In genomic region chr11:32297866-32298531, GRCm38 (mm10) we compare ENCODE assay signal across 36 mouse cellular contexts. TPM values are rescaled to one million over a fixed set of nuclear protein-coding genes. Genes with fewer than 3 reads are reported as not detected.
DNase-seq lines count a peak whose midpoint lies in the region; ATAC-seq and TF ChIP-seq lines count a peak whose summit lies in the region.
"Had no signal": no experiment of that assay in that cellular context is flagged by ENCODE, and none has a peak within 500 bp of the region (broad histone marks: within the 10 kb centered on the region; RNA-seq: fewer than 3 reads in every experiment).

No protein-coding gene starts in this region.

- H3K4me2 ChIP-seq in liver, embryonic 11.5 days, result peak overlapping the region; percentile 1
- peak overlapping the region; percentile 14; the same call in 1 of the 2 replicates for H3K4me2 ChIP-seq in liver, embryonic 16.5 days (ENCODE audit: low read depth, low read length)
- no peak overlapping the region for H3K4me2 ChIP-seq in forebrain, embryonic 13.5 days
- H3K4me2 ChIP-seq: embryonic facial prominence, embryonic 15.5 days; heart, embryonic 15.5 days; hindbrain, embryonic 12.5 days; limb, embryonic 12.5 days; midbrain, embryonic 13.5 days; neural tube, embryonic 13.5 days had no signal

- no peaks in the 10 kb centered on the region for H3K9me3 ChIP-seq in liver, embryonic 11.5 days (ENCODE audit: control insufficient read depth, low read length)
- H3K9me3 ChIP-seq in liver, embryonic 16.5 days (replicated peaks; ENCODE audit: control insufficient read depth, low read length), result no peaks in the 10 kb centered on the region
- no peaks in the 10 kb centered on the region for H3K9me3 ChIP-seq in forebrain, embryonic 13.5 days (replicated peaks)
- H3K9me3 ChIP-seq: embryonic facial prominence, embryonic 10.5 days; embryonic facial prominence, embryonic 15.5 days; forebrain, embryonic 10.5 days; heart, embryonic 15.5 days; hindbrain, embryonic 12.5 days; limb, embryonic 12.5 days; midbrain, embryonic 13.5 days; neural tube, embryonic 13.5 days had no signal

- ATAC-seq in liver, embryonic 11.5 days (replicated peaks; ENCODE audit: low FRiP score), result peak; percentile 38
- peak; percentile 36 for ATAC-seq in liver, embryonic 16.5 days (ENCODE audit: low read depth)
- no peak for ATAC-seq in forebrain, embryonic 13.5 days
- ATAC-seq: CD4-positive, CD25-positive, alpha-beta regulatory T cell, adult 4 months; forebrain, embryonic 16.5 days; hindbrain, postnatal 0 days; intestine, postnatal 0 days; lung, postnatal 0 days; midbrain, embryonic 13.5 days had no signal

- DNase-seq in c-Kit-positive CD71-positive TER-119-positive erythroid progenitor cells, embryonic 14.5 days (ENCODE audit: low spot score), result peak; percentile 78
- DNase-seq in liver, embryonic 11.5 days (ENCODE audit: low spot score), result no peak
- no peak for DNase-seq in layer of hippocampus, postnatal 10 days (ENCODE audit: low spot score in 2 of 2)
- DNase-seq in thymus, postnatal 36 days, result no peak
- DNase-seq: adrenal gland, postnatal 14 days; cerebellum, adult 2 months; cerebellum, postnatal 25 days; heart, postnatal 36 days; kidney, postnatal 14 days; layer of hippocampus, adult 9-11 months; lung, adult 18-20 months; thymus, postnatal 14 days had no signal

- no peak overlapping the region for H3K9ac ChIP-seq in liver, embryonic 11.5 days (ENCODE audit: low read depth, low read length)
- peak overlapping the region; percentile 36; the same call in 1 of the 2 replicates for H3K9ac ChIP-seq in liver, embryonic 16.5 days (ENCODE audit: low read depth, low read length)
- no peak overlapping the region for H3K9ac ChIP-seq in forebrain, embryonic 13.5 days
- H3K9ac ChIP-seq: embryonic facial prominence, embryonic 15.5 days; heart, embryonic 15.5 days; hindbrain, embryonic 12.5 days; limb, embryonic 12.5 days; midbrain, embryonic 13.5 days; neural tube, embryonic 13.5 days had no signal

- no peak overlapping the region; the same call in 1 of the 2 replicates for H3K27ac ChIP-seq in bone marrow, adult 2 months (ENCODE audit: control insufficient read depth, insufficient read depth, low read depth, low read length, poor library complexity)
- H3K27ac ChIP-seq in liver, embryonic 11.5 days (ENCODE audit: low read depth, low read length), result peak overlapping the region; percentile 2
- H3K27ac ChIP-seq in liver, embryonic 16.5 days (ENCODE audit: low read length), result peak overlapping the region; percentile 83
- no peak overlapping the region for H3K27ac ChIP-seq in forebrain, embryonic 13.5 days
- H3K27ac ChIP-seq: embryonic facial prominence, embryonic 10.5 days; embryonic facial prominence, embryonic 15.5 days; forebrain, embryonic 10.5 days; heart, embryonic 15.5 days; hindbrain, embryonic 12.5 days; hindbrain, postnatal 0 days; limb, embryonic 12.5 days; macrophage; midbrain, embryonic 13.5 days; neural tube, embryonic 13.5 days had no signal

- peak overlapping the region; percentile 39 for H3K4me3 ChIP-seq in bone marrow, adult 2 months (replicated peaks; ENCODE audit: control insufficient read depth, low read depth, low read length)
- H3K4me3 ChIP-seq in liver, embryonic 11.5 days (ENCODE audit: low read depth, low read length), result peak overlapping the region; percentile 27
- peak overlapping the region; percentile 41 for H3K4me3 ChIP-seq in liver, embryonic 16.5 days (ENCODE audit: low read depth, low read length)
- H3K4me3 ChIP-seq in forebrain, embryonic 13.5 days, result no peak overlapping the region
- H3K4me3 ChIP-seq: embryonic facial prominence, embryonic 10.5 days; embryonic facial prominence, embryonic 15.5 days; forebrain, embryonic 10.5 days; heart, embryonic 15.5 days; hindbrain, embryonic 12.5 days; limb, embryonic 12.5 days; midbrain, embryonic 13.5 days; neural tube, embryonic 13.5 days had no signal

- TF ChIP-seq POLR2A in bone marrow, adult 2 months (IDR thresholded peaks at IDR 0.05; ENCODE audit: borderline replicate concordance, control insufficient read depth, low read depth, low read length), result no peak

- H3K4me1 ChIP-seq in bone marrow, adult 2 months (ENCODE audit: control insufficient read depth, insufficient read depth, low read length), result peaks cover 3% of the 10 kb centered on the region; the same call in 1 of the 2 replicates
- H3K4me1 ChIP-seq in liver, embryonic 11.5 days (replicated peaks; ENCODE audit: control insufficient read depth, insufficient read depth, low read length), result peaks cover 7% of the 10 kb centered on the region
- peaks cover 22% of the 10 kb centered on the region for H3K4me1 ChIP-seq in liver, embryonic 16.5 days (ENCODE audit: control insufficient read depth, low read depth, low read length)
- H3K4me1 ChIP-seq in forebrain, embryonic 13.5 days, result no peaks in the 10 kb centered on the region
- H3K4me1 ChIP-seq: embryonic facial prominence, embryonic 10.5 days; embryonic facial prominence, embryonic 15.5 days; hindbrain, embryonic 12.5 days; limb, embryonic 12.5 days; midbrain, embryonic 13.5 days; neural tube, embryonic 13.5 days had no signal

- no peak for TF ChIP-seq CTCF in bone marrow, adult 2 months (IDR thresholded peaks at IDR 0.05; ENCODE audit: control insufficient read depth, insufficient read depth, low read length)

- H3K36me3 ChIP-seq in liver, embryonic 11.5 days (ENCODE audit: control insufficient read depth, insufficient read depth, low read length), result no peaks in the 10 kb centered on the region
- H3K36me3 ChIP-seq in liver, embryonic 16.5 days (ENCODE audit: control insufficient read depth, insufficient read depth), result peaks cover 2% of the 10 kb centered on the region; the same call in 1 of the 2 replicates
- H3K36me3 ChIP-seq in forebrain, embryonic 13.5 days (ENCODE audit: poor library complexity, severe bottlenecking), result no peaks in the 10 kb centered on the region
- H3K36me3 ChIP-seq: embryonic facial prominence, embryonic 10.5 days; embryonic facial prominence, embryonic 15.5 days; forebrain, embryonic 10.5 days; heart, embryonic 15.5 days; hindbrain, embryonic 12.5 days; limb, embryonic 12.5 days; midbrain, embryonic 13.5 days; neural tube, embryonic 13.5 days had no signal

- WGBS in bone marrow, adult 2 months, result 93% methylated on average over 1 of the region's 1 CpGs
- WGBS in liver, embryonic 11.5 days, result 70% methylated on average over 1 of the region's 1 CpGs
- whole genome bisulfite sequencing in liver, embryonic 16.5 days (ENCODE audit: insufficient replicate concordance), result 71% methylated on average over 1 of the region's 1 CpGs
- WGBS in forebrain, embryonic 13.5 days, result 85% methylated on average over 1 of the region's 1 CpGs

- H3K27me3 ChIP-seq in liver, embryonic 11.5 days (replicated peaks; ENCODE audit: control insufficient read depth, insufficient read depth, low read length), result peaks cover 7% of the 10 kb centered on the region
- H3K27me3 ChIP-seq in liver, embryonic 16.5 days (ENCODE audit: control insufficient read depth, insufficient read depth, low read depth, low read length), result 0 out of 2 replicates have a peak, but pooled peaks cover 8% of the 10 kb centered on the region
- H3K27me3 ChIP-seq in forebrain, embryonic 13.5 days, result peaks cover 12% of the 10 kb centered on the region; the same call in 1 of the 2 replicates

RNA-seq across cellular contexts. Expression of gene Hba-a2, which starts 1.7 kb away (rescaled TPM):
- polyA plus RNA-seq in bone marrow, adult 2 months (2011; ENCODE audit: insufficient read depth, insufficient read length, low replicate concordance, missing spikeins), result 164,365 and 299,309 TPM in 2 replicates
- polyA plus RNA-seq in liver, embryonic 11.5 days (2014; fragmentation: Nextera tagmentation; extraction: Ambion mirVana), result 25,282 and 25,421 TPM in 2 replicates
- polyA plus RNA-seq in liver, embryonic 16.5 days (2015; fragmentation: Nextera tagmentation; extraction: Ambion mirVana), result 165,200 and 165,281 TPM in 2 replicates
- total RNA-seq in layer of hippocampus, postnatal 10 days (2021), result 100 to 1,000 TPM; 562 to 789 TPM
- 5,794 and 5,805 TPM in 2 replicates for polyA plus RNA-seq in forebrain, embryonic 13.5 days (2015; fragmentation: Nextera tagmentation; extraction: Ambion mirVana)
- polyA plus RNA-seq: macrophage had no signal

RNA-seq across cellular contexts. Expression of gene Hbq1a, which starts 1.9 kb away (rescaled TPM):
- 9.2 and 12.0 TPM in 2 replicates for polyA plus RNA-seq in bone marrow, adult 2 months (2011; ENCODE audit: insufficient read depth, insufficient read length, low replicate concordance, missing spikeins)
- polyA plus RNA-seq in liver, embryonic 11.5 days (2014; fragmentation: Nextera tagmentation; extraction: Ambion mirVana), result 0.47 and 0.92 TPM in 2 replicates
- polyA plus RNA-seq in liver, embryonic 16.5 days (2015; fragmentation: Nextera tagmentation; extraction: Ambion mirVana), result 6.4 and 7.3 TPM in 2 replicates
- 1 to 10 TPM; 1.6 to 2.7 TPM for total RNA-seq in layer of hippocampus, postnatal 10 days (2021)
- polyA plus RNA-seq in forebrain, embryonic 13.5 days (2015; fragmentation: Nextera tagmentation; extraction: Ambion mirVana), result 0.65 and 0.86 TPM in 2 replicates
- total RNA-seq: gastrocnemius, adult 8-10 months; megakaryocyte-erythroid progenitor cell, adult 5-6 weeks had no signal
- polyA plus RNA-seq: CD4-positive, CD25-positive, alpha-beta regulatory T cell, adult 4 months; embryonic facial prominence, embryonic 10.5 days; forebrain, embryonic 10.5 days; kidney, embryonic 14.5 days; limb, embryonic 12.5 days; macrophage had no signal

RNA-seq across cellular contexts. Expression of gene Hbq1b, which starts 11.2 kb away (rescaled TPM):
- polyA plus RNA-seq in bone marrow, adult 2 months (2011; ENCODE audit: insufficient read depth, insufficient read length, low replicate concordance, missing spikeins), result 44.2 and 73.9 TPM in 2 replicates
- 43.6 and 45.8 TPM in 2 replicates for polyA plus RNA-seq in liver, embryonic 11.5 days (2014; fragmentation: Nextera tagmentation; extraction: Ambion mirVana)
- polyA plus RNA-seq in liver, embryonic 16.5 days (2015; fragmentation: Nextera tagmentation; extraction: Ambion mirVana), result 158 and 159 TPM in 2 replicates
- 1 to 10 TPM; 2.3 to 4.1 TPM for total RNA-seq in layer of hippocampus, postnatal 10 days (2021)
- polyA plus RNA-seq in forebrain, embryonic 13.5 days (2015; fragmentation: Nextera tagmentation; extraction: Ambion mirVana), result 1.2 and 1.7 TPM in 2 replicates
- total RNA-seq: gastrocnemius, adult 8-10 months; megakaryocyte-erythroid progenitor cell, adult 5-6 weeks had no signal
- polyA plus RNA-seq: CD4-positive, CD25-positive, alpha-beta regulatory T cell, adult 4 months; intestine, postnatal 0 days; macrophage had no signal

RNA-seq across cellular contexts. Expression of gene Hba-a1, which starts 14.7 kb away (rescaled TPM):
- 17,767 and 55,751 TPM in 2 replicates for polyA plus RNA-seq in bone marrow, adult 2 months (2011; ENCODE audit: insufficient read depth, insufficient read length, low replicate concordance, missing spikeins)
- 12,698 and 12,741 TPM in 2 replicates for polyA plus RNA-seq in liver, embryonic 11.5 days (2014; fragmentation: Nextera tagmentation; extraction: Ambion mirVana)
- 72,809 and 72,929 TPM in 2 replicates for polyA plus RNA-seq in liver, embryonic 16.5 days (2015; fragmentation: Nextera tagmentation; extraction: Ambion mirVana)
- total RNA-seq in layer of hippocampus, postnatal 10 days (2021), result 100 to 1,000 TPM; 667 to 733 TPM
- 2,413 and 2,442 TPM in 2 replicates for polyA plus RNA-seq in forebrain, embryonic 13.5 days (2015; fragmentation: Nextera tagmentation; extraction: Ambion mirVana)
- polyA plus RNA-seq: macrophage had no signal

RNA-seq across cellular contexts. Expression of gene Hba-x, which starts 21.8 kb away (rescaled TPM):
- 2.6 and 3.5 TPM in 2 replicates for polyA plus RNA-seq in bone marrow, adult 2 months (2011; ENCODE audit: insufficient read depth, insufficient read length, low replicate concordance, missing spikeins)
- 4,144 and 4,673 TPM in 2 replicates for polyA plus RNA-seq in liver, embryonic 11.5 days (2014; fragmentation: Nextera tagmentation; extraction: Ambion mirVana)
- 43.7 and 47.4 TPM in 2 replicates for polyA plus RNA-seq in liver, embryonic 16.5 days (2015; fragmentation: Nextera tagmentation; extraction: Ambion mirVana)
- not detected for total RNA-seq in layer of hippocampus, postnatal 10 days (2021)
- 316 and 451 TPM in 2 replicates for polyA plus RNA-seq in forebrain, embryonic 13.5 days (2015; fragmentation: Nextera tagmentation; extraction: Ambion mirVana)
- total RNA-seq: adrenal gland, postnatal 14 days; gastrocnemius, adult 8-10 months; heart, adult 8-10 months; heart, postnatal 36 days; hindbrain, postnatal 0 days; left cerebral cortex, adult 18-20 months; left cerebral cortex, postnatal 25 days; megakaryocyte-erythroid progenitor cell, adult 5-6 weeks had no signal
- polyA plus RNA-seq: CD4-positive, CD25-positive, alpha-beta regulatory T cell, adult 4 months; gonadal fat pad, adult 2 months; hindbrain, postnatal 0 days; macrophage had no signal

Comparison
In these comparisons a context has a peak if more than half of its experiments do, and no peak if none do; other contexts are left out.
1. H3K27ac ChIP-seq: peak in liver, embryonic 11.5 days (single experiment) and liver, embryonic 16.5 days (single experiment); none in bone marrow, adult 2 months (single experiment) and forebrain, embryonic 13.5 days (single experiment).
2. RNA of gene Hbq1b, which starts 11.2 kb away (polyA plus RNA-seq): 158 to 159 TPM in liver, embryonic 16.5 days, 44.2 to 73.9 TPM in bone marrow, adult 2 months and 43.6 to 45.8 TPM in liver, embryonic 11.5 days; 1.2 to 1.7 TPM in forebrain, embryonic 13.5 days; every median in the first group is over 10 times any median in the second.